Mouse (Mus musculus): Measurements from ENCODE around the gene Hist2h2aa1.
A peak's percentile ranks its signal among the peaks of the same experiment; 100 is the strongest.
"Not testable (repeated sequence)": the region's sequence is repeated elsewhere in the genome, so short reads cannot be mapped to it uniquely, and the experiment has no call there.

Hist2h2aa1 gene

DNA sequence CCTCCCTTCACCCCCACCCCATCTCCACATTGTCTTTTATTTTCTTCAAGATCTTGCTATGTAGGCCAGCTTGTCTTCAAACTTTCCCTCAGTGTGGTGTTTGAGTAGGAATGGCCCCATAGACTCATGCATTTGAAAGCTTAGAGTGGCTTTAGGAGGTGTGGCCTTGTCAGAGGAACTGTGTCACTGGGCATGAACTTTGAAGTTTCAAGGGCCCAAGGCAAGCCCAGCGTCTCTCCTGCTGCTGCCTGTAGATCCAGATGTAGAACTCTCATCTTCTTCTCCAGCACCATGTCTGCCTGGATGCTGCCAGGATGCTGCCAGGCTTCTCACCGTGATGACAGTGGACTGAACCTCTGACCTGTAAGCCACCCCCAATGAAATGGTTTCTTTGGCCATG lies 16.5 kb upstream of the Hist2h2aa1 start:
- DNase-seq (ENCODE audit: inconsistent age in 2 of 2, low spot score in 1 of 2), result peak; percentile 51 to 80

DNA sequence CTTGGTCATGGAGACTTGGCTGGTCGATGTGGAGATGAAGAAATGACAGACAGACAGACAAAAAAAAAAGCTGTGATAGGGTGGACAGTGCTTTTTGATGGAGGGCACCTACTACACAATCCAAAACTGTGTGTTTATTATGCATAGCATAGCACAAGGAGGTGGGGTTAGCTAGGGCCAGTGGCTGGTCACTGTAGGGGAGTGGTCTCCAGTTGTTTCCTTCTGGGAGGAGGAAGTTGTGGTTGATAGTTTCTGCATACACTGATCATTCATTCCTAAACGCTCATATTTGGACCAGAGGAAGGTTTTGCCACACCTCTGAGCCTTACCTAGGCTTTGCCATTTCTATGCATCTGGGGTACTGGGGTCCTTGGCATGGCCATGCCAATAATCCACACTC lies 14.9 kb upstream of the Hist2h2aa1 start:
- DNase-seq (ENCODE audit: inconsistent age in 2 of 2, low spot score in 1 of 2), result peak in 1 of 2 experiments; percentile 34

DNA sequence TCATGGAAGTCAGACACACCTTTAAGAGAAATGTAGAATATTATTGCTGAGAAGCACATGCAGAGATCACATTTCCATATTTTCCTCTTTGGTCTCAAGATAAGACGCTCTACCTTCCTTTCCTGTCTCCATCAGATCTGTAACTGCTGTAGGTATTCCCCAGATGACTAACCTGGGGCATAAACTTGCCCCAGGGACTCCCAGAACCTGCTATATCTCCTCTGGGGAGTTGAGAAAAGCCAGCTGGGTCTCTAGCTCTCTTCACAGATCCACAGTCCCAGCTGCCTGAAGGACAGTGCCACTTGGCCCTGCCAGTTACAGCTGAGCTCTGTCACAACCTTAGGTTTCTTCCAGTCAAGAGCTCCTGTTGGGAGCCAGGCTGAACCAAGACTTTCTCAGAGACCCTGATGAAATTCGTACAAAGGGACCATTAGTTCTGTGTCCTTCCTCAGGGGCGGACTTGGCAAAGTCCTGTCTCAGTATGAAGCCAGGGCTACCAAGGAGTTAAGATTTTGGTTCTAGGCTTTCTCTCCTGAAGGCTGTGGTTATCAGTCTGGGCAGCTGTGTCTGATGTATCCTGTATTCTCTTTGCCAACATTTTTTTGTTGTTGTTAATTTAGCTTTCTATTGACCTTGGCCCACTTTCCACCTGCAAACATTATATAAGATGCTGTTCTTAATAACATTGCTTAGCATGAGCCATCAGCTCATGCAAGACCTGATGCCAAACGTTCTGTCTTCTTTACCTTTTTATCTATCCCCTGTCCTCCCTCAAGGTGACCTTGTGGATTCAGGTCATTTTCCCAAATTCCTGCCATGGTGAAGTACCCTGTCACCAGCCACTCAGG lies 14.2 kb upstream of the Hist2h2aa1 start:
- peak; percentile 62 to 87 for DNase-seq (ENCODE audit: inconsistent age in 2 of 2, low spot score in 1 of 2)

DNA sequence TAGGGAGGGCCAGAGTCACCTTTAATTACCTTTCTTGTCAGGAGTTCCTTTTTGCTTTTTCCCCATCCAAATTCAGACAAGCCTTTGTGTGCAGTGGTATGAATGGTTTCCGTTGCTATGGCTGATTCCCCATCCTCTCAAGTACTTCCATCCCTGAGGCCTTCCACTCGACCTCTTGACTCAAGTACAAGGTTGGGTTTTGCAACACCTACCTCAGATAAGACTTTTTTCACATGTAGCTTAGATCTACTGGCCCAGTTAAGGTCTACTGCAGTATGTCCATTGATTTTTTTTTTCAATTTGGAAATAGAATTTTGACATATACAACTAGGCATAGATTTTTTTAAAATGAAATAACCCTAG lies 13.6 kb upstream of the Hist2h2aa1 start:
- DNase-seq (ENCODE audit: inconsistent age in 2 of 2, low spot score in 1 of 2), result no peak

DNA sequence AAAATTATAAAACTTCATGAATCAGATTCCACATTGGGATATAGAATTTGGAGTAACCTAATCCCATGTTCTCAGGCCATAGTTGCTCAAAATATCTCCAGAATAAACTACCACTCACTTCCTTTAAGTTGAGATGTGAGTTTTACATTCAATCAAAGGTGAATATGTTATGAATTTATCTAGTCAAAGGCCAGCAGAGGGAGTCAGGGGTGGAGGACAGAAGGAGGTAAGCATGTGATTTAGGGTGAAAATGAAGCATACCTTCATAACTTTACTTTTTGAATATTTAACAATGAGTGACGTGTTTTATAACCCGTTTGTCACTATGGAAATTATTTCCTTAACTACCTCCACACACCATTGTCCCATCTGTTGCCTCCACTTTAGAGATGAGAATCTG lies 10.4 kb upstream of the Hist2h2aa1 start:
- DNase-seq (ENCODE audit: inconsistent age in 2 of 2, low spot score in 1 of 2), result no peak

DNA sequence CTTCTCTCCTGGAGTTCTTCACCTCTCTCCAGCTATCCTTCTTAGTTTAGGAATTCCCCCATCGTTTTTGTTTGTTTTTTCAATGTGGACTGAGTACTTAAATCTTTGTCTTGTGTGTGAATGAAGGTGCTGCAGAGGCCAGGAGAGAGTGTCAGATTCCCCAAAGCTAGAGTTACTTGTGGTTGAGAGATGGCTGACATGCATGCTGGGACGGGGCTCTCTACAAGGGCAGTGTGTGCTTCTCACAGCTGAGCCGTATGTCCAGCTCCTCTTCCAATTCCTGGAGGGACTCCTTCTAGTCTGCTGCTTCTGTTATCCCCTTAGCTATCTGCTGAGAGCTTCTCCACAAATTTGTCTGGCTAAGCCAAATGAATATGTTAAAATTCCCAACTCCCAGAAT lies 9.5 kb upstream of the Hist2h2aa1 start:
- DNase-seq (ENCODE audit: inconsistent age in 2 of 2, low spot score in 1 of 2), result no peak

DNA sequence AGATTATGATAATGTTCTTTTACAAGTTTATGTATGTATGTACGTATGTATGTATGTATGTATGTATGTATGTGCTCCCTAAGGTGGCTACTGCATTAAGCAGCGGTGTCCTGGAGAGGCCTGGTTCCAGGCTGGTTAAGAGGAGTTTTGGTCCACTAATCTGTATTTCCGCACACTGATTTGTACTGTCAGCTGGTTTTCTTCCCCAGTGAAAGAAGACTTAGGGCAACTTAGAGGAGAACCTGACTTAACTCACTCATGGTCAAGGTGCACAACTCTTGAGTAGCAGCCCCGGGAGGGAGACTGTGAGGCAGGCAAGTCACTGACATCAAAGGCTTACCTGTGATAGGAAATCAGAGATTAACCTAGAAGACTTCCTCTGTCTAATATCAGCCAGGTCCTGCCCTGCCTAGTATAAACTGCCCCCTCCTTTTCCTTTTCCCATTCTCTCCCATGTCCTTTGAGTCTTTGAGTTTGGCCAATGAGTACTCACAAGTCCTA lies 8.4 kb upstream of the Hist2h2aa1 start:
- no peak for DNase-seq (ENCODE audit: inconsistent age in 2 of 2, low spot score in 1 of 2)

DNA sequence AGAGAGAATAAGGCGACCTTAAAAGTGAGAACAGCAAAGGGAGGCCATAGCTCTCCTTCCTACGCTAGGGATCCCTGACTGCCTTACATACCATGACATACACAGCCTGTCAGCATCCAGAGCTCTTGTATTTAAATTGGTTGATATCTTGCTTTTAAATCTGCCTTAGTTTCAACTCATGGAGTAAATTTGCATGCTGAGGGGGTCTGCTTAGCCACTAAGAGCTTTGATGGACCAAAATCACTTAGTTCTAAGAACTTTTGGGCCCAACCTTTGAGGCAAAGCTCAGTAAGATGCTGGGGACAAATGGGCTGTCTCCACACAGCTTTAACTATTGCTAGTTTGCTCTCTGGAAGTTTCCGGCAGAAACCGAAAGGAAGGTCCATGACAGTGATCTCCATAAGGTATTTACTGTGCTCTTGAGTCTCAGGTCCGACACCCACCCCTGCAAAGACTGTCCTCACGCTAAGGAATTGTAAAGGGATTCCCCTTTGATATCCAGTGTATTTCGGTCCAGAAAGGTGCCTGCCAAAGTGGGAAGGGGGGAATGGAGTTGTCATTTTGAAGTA lies 7.9 kb upstream of the Hist2h2aa1 start:
- no peak for DNase-seq (ENCODE audit: inconsistent age in 2 of 2, low spot score in 1 of 2)

DNA sequence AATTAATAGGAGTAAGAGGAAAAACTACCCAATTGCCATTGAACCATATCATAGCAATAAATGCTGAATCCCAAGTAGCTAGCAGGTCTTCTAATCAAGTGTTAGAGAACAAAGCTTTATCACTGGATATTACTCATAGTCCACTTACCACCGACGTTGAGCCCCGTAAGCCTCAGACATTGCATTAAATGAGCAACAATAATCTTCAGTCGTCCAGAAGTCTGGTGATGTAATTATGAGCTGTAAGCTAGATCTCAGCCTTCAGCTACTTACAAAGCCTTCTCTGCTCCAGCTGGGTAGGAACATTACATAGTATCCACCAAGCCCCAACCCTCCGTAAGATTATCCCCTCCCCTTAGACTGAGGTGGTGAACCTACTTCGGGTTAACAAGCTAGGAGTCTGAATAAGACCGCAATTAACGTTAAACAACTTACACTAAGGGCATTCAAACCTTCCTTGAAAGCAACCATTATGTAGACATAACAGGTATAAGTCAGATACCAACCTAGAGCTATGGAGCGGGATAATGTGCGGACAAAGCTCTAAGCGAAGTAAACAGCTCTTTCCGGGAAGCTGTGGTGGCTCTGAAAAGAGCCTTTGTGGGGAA lies 7.3 kb upstream of the Hist2h2aa1 start:
- DNase-seq (ENCODE audit: inconsistent age in 2 of 2, low spot score in 1 of 2), result peak in 1 of 2 experiments; percentile 72

DNA sequence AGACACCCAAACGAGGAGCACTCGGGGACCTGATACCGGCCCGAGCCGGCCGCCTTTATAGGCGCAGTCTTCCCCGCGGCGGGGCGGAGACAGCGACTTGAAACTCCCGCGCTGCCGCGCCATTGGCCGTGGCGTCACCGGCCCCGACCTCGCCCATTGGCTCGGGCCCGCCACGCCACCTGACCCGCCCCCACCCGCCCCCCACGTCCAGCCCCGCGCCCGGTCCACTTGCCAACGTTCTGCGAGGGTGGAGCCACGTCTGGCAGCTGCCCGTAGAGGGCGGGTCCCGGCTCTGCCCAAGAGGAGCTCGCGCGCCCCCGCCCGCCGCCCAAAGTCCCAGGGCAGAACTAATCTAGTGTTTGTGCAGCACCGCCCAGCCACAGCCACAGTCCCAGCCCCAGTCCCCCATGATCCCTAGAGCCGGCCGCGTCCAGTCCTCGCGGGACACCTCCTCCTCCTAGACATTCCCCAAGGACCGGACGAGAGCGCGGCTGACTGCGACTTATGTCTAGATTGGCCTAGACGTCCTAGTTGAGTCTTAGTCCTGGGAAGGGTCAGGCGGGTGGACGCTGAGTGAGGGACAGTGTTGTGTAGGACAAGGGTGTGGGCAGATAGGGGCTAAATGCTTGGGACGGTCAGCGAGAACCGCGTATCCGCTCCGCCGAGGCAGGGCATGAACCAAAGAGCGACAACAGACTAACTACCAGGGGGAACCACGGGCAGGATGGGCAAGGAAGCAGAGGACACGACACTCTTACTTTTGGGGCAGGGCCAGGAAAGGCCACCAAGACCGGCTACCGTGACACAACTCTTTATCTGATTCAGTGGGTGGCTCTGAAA lies 6.1 kb upstream of the Hist2h2aa1 start, which contains the start of gene Hist2h3c2:
Hist2h3c2 (minus strand) TSS at position 174 of the 840 bp plus-strand sequence.
- DNase-seq (ENCODE audit: inconsistent age in 2 of 2, low spot score in 1 of 2), result peak; percentile 63 to 83

DNA sequence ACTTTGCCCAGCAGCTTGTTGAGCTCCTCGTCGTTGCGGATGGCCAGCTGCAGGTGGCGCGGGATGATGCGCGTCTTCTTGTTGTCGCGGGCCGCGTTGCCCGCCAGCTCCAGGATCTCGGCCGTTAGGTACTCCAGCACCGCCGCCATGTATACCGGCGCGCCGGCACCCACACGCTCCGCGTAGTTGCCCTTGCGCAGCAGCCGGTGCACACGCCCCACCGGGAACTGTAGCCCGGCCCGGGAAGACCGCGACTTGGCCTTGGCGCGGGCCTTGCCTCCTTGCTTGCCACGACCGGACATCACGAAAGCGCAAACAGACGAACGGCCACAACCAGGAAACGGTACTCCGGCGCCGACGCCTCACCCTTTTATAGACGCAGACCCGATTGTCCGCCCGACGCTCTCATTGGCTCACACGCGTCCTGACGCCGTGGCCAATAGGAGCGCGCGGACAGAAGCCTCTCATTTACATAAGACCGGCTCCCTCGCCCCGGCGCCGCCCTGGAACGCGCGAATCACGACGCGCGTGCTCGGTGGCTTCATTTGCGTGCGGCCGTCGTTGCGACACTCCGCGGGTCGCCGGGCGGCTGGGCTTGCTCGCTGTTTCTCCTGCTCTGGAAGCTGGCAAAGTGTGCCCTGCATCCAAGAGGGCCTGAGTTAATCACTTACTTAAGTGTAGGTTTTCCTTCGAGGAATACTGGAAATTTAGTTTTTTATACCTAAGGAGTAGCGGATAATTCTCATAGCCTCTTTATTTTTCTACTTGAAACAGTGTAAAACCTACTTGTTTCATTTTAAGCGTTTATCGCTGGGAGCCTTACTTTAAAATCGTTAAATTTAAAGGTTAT lies 5.1 kb upstream of the Hist2h2aa1 start, which contains the start of gene Hist2h2aa2:
Hist2h2aa2 (minus strand) TSS at position 328 of the 850 bp plus-strand sequence.
- peak; percentile 98 to 100 for DNase-seq (ENCODE audit: inconsistent age in 2 of 2, low spot score in 1 of 2)

DNA sequence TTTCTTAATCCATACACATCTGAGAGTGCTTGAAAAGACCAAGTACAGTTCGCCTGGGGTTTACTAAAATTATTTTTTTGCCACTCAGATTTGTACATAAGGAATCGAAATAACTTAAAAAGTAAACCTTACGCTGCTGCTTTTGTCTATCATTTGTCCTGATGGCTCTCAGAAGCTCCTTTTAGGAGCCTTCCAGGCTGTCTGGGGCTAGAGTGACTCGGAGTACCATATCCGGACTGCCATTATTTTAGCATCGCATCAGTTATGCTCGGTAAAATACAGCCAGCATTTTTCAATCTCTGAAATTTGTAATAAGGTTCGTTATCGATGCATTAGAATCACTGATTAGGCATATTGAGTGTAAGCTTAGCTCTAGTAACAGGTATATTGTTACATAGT lies 4.5 kb upstream of the Hist2h2aa1 start:
- DNase-seq (ENCODE audit: inconsistent age in 2 of 2, low spot score in 1 of 2), result no peak

DNA sequence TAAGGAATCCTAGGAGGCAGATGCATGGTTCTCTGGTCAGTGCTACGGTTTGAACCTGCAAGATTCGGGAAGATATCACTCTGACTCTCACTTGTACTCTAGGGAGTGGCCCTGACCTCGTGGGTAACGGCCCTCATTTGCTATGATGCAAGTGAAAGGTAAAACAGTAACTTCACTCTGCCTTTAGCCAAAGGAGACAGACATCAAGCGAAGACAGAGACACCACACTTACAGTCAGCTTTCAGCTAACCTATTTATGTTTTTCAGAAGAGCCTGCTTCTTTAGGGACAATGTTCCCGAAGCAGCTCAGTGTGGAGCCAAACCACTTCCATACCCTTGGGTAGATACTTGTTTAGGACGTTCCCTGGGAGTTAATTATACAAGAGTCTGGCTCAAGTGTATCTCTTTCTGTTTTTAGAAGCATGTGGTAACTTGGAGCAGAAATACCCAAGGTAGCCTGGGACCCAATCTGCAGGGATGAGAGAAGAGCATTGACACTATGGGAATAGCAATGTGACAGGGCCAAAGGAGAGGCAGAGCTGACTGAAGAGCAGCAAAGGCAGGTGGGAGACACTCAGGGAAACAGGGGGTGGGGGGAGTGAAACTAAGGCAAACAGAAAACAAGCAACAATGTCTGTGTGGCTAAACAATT lies 1.2 kb upstream of the Hist2h2aa1 start:
- DNase-seq (ENCODE audit: inconsistent age in 2 of 2, low spot score in 1 of 2), result peak in 1 of 2 experiments; percentile 72

DNA sequence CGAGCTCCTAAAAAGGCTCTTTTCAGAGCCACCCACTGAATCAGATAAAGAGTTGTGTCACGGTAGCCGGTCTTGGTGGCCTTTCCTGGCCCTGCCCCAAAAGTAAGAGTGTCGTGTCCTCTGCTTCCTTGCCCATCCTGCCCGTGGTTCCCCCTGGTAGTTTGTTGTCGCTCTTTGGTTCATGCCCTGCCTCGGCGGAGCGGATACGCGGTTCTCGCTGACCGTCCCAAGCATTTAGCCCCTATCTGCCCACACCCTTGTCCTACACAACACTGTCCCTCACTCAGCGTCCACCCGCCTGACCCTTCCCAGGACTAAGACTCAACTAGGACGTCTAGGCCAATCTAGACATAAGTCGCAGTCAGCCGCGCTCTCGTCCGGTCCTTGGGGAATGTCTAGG lies 721 bp downstream of the Hist2h2aa1 start:
- DNase-seq (ENCODE audit: inconsistent age in 2 of 2, low spot score in 1 of 2), result peak in 1 of 2 experiments; percentile 39

DNA sequence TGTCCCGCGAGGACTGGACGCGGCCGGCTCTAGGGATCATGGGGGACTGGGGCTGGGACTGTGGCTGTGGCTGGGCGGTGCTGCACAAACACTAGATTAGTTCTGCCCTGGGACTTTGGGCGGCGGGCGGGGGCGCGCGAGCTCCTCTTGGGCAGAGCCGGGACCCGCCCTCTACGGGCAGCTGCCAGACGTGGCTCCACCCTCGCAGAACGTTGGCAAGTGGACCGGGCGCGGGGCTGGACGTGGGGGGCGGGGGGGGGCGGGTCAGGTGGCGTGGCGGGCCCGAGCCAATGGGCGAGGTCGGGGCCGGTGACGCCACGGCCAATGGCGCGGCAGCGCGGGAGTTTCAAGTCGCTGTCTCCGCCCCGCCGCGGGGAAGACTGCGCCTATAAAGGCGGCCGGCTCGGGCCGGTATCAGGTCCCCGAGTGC lies 1.1 kb downstream of the Hist2h2aa1 start, which contains the start of gene Hist2h3c1:
Hist2h3c1 (plus strand) TSS at position 259 of the 430 bp plus-strand sequence.
- DNase-seq (ENCODE audit: inconsistent age in 2 of 2, low spot score in 1 of 2), result not testable (repeated sequence)

DNA sequence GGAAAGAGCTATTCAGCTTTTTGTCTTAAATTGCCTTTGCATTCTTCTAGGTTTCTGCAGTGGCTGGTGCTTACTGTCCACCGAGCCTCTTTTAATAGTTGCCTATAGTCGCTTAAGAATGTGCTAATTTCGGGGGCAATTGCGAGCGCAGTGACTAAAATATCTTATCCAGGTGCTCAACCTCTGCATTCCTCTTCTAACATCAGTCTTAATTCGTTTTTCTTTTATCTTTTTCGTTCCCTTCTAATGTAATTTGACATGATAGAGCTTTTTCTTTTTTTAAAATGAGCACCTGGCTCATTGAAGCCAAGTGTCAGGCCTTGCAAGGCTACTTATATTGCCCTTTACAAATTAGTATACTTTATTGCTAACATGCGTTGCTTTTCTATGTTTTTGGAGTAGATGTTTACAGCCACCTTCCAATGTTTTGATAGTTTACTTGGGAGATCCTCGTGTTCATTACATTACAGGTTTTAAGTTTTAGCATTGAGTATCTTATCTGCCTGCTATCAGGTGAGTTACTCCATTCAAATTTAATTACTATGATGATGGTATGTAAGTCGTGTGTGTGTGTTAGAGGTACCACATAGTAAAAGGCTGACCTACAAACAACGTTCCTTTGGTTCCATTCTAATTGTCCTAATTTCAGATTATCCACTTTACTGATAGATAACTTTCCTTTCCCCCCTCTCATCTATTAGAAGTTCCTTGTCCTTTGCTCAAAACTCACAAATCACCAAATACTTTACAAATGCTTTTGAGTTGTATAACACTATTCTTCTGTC lies 2.3 kb downstream of the Hist2h2aa1 start:
- peak in 1 of 2 experiments; percentile 45 for DNase-seq (ENCODE audit: inconsistent age in 2 of 2, low spot score in 1 of 2)

DNA sequence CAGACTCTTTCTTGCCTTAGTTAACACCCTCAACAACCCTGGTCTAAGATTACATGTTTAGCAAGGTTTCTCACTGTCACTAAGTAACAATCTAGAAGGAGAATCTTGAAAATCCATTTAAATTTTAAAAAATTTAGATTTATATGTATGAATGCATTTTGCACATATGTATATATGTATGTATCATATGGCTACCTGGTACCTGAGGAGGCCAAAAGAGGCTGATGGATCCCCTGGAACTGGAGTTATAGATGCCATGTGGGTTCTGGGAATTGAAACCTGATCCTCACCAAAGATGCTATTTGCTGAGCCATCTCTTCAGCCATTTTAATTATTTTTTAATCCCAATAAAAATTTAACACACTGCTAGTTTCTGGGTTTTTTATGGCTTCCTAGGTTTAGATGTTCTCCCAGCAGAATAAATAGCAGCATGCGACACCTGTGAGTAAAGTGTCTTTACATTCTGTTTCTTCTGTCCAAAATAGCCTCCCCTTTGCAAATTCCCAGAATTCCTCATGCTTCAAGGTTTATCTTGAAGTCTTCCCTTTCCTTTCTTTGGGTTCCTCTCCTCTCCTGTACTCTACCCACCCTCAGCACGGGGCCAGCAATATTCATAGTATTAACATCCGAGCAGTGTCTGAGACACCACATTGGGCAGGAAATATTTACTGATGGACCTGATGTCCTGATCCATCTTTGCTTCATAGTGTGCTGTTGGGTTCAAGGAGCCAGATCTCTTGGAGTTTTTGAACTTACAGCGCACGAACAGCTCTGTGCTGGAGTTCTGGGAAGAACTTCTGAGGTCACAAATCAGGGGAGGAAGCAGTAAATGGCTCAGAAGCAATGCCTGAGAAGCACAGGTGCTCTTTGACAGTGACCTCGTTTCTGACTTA lies 3.1 kb downstream of the Hist2h2aa1 start:
- DNase-seq (ENCODE audit: inconsistent age in 2 of 2, low spot score in 1 of 2), result no peak

DNA sequence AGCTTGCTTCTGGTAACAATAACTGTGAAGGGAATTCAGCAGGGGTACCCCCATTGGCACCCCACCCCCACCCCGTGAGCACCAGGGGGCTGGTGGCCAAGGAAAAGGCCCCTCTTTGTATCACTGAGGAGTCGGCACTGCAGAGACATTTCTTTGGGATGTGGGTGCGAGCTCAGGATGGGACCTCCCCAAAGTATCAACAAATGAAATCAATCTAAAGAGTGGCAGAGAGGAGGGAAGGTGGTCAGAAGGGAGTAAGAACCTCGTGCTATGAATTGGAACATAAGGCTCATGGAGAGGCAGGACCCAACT lies 3.7 kb downstream of the Hist2h2aa1 start:
- DNase-seq (ENCODE audit: inconsistent age in 2 of 2, low spot score in 1 of 2), result no peak
